Mouse (Mus musculus) heart, postnatal 0 days (tissue): ENCODE measurements around the gene Zbtb25.
A peak's percentile ranks its signal among the peaks of the same experiment; 100 is the strongest.

Experiments used
- CTCF ChIP-seq: IDR thresholded peaks from 2 replicates; pipeline ENCODE4 v1.5.1; 2016; ENCODE audit warnings: antibody characterized with exemption, control low read depth, low read depth
- EP300 ChIP-seq: IDR thresholded peaks from 2 replicates; pipeline ENCODE4 v1.6.1; 2016; ENCODE audit warnings: antibody characterized with exemption, low read depth

- TF ChIP-seq CTCF, result no peak
- TF ChIP-seq EP300, result 0 out of 2 replicates have a peak, but pooled peaks have one; percentile 42
Observed at GRCm38 (mm10) chr12:76307964-76308363, 61.4 kb downstream of the Zbtb25 start.
